Mouse (Mus musculus) frontal cortex, adult 2 months (tissue): ENCODE data around the gene Tmem128. TPM values are rescaled to one million over a fixed set of nuclear protein-coding genes. Genes with fewer than 3 reads are reported as not detected.

Source experiments
- DNase-seq, 2 experiments: peaks; one replicate each; pipeline ENCODE4 v3.0.0; 2022; ENCODE audit warnings: low spot score in 1 of 2; ENCODE audit errors: extremely low spot score in 1 of 2
- polyA plus RNA-seq: library from polyadenylated mRNA; depleted of rRNA; stranded (reverse); fragments of >200 nt; gene quantifications from 2 replicates; pipeline ENCODE4 v1.2.3, GENCODE M21; 2012; rRNA removed

The Tmem128 gene
- polyA plus RNA-seq = 45.7 and 47.2 TPM in 2 replicates

- peak; percentile 8 to 71 for DNase-seq
Observed at GRCm38 (mm10) chr5:38260107-38260682, at the start of gene Tmem128. Gene Tmem128 (plus strand): TSS chr5:38260185.

DNA sequence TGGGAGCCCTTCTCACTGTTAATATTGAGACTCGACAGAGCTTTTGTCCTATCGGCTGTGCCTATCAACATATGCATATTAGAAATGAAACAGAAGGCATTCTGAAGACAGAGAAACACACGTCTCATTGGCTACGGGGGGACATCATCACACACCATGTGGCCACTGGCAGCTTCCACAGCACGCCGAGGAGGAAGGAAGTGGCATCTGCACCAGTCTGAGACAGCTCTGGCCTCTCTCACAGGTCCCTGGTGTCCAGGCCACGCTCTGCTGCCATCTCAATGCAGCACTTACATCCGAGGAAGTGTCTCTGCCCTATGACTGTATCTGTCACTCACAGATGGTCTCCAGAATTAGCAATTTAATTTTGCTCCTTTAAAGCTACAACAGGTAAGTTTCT lies 48.3 kb upstream of the Tmem128 start:
- DNase-seq = no peak

- no peak for DNase-seq
Observed at GRCm38 (mm10) chr5:38213009-38213408, 47.0 kb upstream of the Tmem128 start.

DNA sequence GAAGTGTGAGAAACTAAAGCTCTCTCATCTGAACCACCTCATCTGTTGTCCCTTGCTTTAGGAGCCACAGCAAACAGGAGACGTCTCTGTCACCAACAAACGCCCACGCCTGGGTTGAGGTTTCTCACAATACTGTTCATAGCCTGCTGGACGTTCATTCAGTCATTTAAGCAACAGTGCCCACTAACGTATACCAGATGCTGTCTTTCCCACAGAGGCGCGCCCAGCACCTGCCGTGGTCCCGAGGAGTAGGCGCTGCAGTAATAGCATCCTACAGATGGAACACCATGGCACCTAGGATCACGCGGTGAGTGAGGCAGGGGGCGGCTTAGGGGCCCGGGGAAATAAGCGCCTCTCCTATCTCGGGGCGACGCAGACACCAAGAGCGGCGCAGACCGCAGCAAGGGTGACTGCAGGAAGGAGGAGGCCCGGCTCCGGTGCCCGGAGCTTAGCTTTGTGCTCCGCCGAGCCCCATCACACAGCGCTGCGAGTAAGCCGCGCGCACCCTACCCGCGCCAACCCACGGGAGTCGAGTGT lies 40.1 kb upstream of the Tmem128 start:
- DNase-seq = peak; percentile 28 to 56

- peak; percentile 82 to 96 for DNase-seq
Observed at GRCm38 (mm10) chr5:38220328-38220912, 39.6 kb upstream of the Tmem128 start, which contains the start of the genes Zbtb49 and Lyar. Gene Zbtb49 (minus strand): TSS chr5:38220457. Gene Lyar (plus strand): TSS chr5:38220470.

DNA sequence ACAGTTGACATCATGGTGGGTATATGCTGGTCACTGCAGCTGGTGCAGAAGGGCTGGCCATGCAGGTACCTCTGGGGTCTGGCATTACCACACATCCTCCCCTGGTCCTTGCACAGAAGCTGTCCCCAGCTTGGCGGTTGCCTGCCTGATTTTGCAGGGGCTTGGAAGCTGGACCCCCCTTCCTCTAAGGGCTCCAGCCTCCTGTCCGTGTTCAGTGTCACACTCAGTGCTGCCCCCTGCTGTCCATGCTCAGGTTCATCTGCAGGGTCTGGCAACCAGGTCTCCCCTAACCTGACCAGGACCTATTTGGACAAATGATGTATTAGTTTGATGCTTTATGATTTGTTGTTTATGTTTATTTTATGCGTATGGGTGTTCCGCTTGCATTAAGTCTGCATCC lies 24.6 kb upstream of the Tmem128 start:
- DNase-seq = peak in 1 of 2 experiments; percentile 54

- no peak for DNase-seq
Observed at GRCm38 (mm10) chr5:38236627-38237026, 23.4 kb upstream of the Tmem128 start.

DNA sequence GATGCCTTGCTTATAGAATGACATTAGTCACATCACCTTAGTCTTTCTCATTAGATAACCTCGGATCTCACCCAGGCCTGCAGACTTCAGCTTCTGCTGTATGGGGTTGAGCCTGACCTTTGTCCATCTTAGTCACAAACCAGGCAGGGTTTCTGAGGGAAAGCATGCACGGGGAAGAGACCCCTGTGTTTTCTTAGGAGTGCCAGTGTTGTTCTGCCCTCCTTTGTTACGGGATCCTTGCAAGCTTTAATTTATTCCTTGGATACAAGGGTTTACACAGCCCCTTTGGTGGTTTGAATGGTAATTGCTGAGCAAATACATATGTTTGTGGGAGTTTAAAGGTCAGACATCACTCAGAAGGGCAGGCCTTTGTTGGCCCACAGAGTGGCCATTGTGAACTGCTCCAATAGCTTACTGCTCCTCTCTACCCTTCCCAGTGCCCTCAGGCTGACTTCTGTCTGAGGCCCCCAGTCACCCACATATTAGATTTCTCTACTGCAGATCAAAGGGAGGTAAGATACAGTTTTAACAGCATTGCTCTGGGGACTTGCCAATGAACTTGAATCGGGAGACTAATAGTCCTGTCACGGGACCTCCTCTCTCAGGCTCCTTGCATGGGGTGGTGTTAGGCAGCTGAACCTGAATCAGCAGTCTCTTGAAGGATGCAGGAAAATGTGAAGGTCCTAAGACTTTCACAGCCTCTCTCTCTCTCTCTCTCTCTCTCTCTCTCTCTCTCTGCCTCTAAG lies 19.1 kb upstream of the Tmem128 start:
- no peak for DNase-seq

DNA sequence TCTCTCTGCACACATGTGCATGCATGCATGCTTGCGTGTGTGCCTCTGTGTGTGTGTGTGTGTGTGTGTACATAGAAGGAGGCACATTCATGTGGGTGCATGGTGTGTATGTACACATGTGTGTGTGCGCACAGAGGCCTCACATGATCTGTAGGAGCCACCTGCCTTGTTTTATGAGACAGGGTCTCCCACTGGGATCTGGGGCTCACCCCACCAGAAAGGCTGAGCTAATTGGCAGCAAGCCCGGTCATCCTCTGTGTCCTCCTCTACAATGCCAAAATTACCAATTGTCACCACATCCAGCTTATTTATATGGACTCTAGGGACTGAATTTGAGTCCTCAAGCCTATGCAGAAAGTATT lies 18.5 kb upstream of the Tmem128 start:
- no peak for DNase-seq

GRCm38 (mm10) chr5:38241966-38242365 lies 18.0 kb upstream of the Tmem128 start:
- no peak for DNase-seq

DNA sequence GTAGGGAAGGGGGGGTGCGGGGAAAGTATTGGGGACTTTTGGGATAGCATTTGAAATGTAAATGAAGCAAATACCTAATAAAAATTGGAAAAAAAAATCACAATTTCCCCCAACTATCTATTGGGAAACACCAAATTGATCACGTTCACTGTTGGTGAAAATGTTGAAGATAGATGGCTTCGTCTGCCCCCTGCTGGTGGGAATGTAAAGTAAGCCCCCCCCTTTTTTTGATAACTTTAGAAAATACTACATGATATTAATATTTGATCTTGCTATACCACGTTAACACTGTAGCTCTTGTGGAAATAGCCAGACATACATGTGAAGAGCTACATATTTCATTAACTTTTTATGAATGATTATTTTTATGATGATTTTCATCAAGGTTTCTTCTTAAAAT lies 4.8 kb upstream of the Tmem128 start:
- DNase-seq = no peak

DNA sequence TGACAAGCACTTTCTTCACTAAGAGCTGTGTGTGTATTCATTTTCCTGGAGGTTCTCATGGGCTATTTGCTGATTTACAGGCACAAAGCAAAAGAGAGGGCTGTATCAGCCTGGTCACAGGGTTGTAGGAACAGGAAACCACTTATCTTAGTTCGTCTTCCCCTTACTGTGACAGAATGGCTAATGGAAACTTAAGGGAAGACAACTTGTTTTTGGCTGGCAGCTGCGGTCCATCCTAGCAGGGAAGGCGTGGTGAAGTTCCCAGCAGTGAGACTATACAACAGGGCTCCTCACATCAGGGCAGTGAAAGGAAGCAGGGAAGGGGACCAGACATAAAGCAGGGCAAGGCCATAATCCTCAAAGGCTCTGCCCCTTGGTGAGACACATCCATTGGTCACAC lies 4.3 kb upstream of the Tmem128 start:
- no peak for DNase-seq

DNA sequence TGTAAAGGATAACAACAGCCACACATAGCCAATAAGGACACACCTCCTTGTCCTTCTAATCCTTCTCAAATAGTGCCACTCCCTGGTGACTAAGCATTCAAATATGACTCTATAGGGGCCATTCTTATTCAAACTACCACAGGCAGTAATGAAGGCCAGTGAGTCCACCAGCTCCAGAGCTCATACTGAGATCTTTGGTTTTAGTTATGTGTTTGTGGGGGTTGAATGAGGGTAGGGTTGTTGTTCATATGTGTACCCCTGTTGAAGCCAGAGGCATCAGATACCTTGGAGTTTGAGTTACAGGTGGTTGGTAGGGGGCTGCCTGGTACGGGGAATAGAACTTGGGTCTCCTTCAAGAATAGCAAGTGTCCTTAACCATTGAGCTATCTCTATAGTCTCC lies 3.4 kb upstream of the Tmem128 start:
- no peak for DNase-seq

DNA sequence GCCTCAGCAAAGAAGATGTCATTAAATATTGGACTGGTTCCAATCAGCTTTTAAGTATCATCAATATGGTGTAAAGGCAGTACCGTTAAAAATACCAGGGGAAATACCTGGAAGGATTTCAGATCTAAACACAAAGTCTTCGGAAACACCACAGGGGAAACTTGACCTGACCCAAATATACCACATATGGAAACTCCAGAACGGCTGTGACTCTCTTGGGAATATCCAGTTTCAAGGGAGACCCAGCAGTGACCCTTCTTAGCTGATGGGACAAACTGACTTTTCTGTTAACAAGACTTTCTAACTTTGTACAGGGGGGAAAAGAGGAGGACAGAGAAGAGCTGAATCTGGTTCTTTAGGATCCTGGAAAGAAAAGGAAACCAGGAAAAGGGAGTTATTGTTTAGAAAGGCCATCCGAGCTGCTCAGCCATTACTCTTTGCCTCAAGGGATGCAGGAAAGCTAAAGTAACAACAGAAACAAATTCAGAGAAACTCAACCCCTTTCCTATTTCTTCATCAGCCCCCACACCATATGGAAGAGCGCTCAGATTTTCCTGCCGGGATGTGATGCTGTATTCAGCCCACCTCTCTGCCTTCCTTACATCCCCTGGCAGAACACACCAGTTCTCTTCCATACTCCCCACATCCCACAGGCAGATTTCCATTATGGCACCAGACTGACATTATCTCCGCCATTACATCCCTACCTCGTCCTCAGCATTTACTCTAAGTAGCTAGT lies 1.8 kb upstream of the Tmem128 start:
- peak in 1 of 2 experiments; percentile 47 for DNase-seq

DNA sequence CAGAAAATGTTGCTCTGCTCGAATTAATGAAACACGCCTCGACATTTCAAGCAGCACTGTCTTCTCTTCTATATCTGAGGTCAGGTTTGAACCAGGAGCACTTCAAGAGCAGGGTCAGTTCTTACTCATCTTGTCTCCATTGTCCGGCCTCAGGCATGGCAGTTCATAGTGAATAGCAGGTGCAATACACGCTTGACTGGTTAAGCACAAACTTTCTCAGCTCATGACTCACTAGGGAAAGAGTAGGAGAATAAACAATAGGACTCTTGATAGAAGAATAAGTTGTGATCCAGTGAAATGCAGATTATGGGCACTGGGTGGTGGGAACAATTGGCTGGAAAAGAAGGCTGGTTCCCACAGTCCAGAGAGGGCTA lies 1.2 kb upstream of the Tmem128 start:
- no peak for DNase-seq

DNA sequence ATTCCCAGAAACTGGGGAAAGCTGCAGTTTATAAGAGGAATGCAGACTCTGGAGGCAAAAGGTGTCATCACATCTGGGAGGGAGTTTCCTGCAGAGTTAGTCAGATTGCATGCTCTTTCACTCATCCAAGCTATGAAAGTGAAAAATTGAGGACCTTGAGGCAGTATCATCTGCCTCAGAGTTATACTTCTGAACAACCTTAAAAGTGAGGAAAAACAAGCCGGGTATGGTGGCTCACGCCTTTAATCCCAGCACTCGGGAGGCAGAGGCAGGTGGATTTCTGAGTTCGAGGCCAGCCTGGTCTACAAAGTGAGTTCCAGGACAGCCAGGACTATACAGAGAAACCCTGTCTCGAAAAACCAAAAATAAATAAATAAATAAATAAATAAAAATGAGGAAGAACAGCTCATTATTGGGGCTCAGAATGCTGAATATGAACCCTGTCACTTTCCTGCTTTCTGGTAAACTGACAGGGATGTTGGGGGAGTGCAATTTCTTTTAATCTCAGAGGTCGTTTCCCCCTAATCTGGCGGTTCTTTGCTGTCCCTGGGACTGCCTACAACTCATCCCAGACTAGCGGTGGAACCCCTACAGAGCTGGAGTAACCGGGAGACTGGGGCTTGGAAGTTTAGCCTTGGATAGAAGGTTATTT lies 404 bp upstream of the Tmem128 start:
- no peak for DNase-seq

DNA sequence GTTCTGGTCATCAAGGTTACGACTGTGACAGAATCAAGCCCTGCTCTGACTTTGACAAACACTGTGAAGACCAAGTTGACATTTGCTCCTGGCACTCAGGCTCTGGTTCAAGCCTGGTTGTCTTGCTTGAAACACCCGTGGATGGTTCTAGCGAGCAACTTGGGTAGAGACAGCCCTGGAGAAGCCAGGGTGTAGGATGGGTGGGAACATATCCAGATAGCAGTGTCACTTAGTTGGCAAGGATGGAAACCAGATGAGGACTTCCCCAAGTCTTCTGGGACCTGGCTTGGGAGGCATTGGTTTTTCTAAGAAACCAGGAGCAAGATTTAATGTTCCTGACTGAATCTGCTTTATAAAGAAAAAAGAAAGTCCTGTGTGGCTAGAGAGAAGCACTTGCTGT lies 11.0 kb downstream of the Tmem128 start:
- no peak for DNase-seq

DNA sequence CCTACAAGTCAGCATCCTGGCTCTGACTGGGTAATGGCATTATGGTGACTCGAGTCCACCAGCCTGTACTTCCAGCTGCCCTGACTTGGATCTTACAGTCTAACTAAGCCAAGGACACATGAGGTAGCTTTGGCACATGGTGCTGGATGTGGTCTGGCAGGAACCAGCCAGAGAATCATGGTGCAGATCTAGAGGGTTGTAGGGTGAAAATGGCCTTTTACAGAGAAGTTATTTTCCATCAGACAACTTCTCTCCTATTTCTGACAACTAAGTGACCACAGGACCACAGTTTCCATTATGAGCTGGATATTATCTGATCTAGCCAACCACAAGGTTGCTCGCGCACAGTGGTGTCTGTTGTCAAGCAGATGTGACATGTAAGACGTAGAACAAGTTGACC lies 13.8 kb downstream of the Tmem128 start:
- no peak for DNase-seq

GRCm38 (mm10) chr5:38275771-38276170 lies 15.8 kb downstream of the Tmem128 start, which contains the start of gene Otop1:
Gene Otop1 (plus strand): TSS chr5:38275972.
- no peak for DNase-seq

- DNase-seq = no peak
Observed at GRCm38 (mm10) chr5:38276451-38276850, 16.5 kb downstream of the Tmem128 start.
